In genomic region chr3:125678924-125679323, GRCm38 (mm10) we compare ENCODE assay signal across 9 mouse cellular contexts.
DNase-seq lines count a peak whose midpoint lies in the region; ATAC-seq lines count a peak whose summit lies in the region.
"Had no signal": no experiment of that assay in that cellular context is flagged by ENCODE, and none has a peak within 500 bp of the region (broad histone marks: within the 10 kb centered on the region; RNA-seq: fewer than 3 reads in every experiment).

No protein-coding gene starts in this region.

- 46% methylated on average over 9 of the region's 9 CpGs for WGBS in forebrain, embryonic 13.5 days
- WGBS in heart, embryonic 10.5 days, result 82% methylated on average over 9 of the region's 9 CpGs

- H3K27me3 ChIP-seq in forebrain, embryonic 13.5 days, result no peaks in the 10 kb centered on the region
- no peaks in the 10 kb centered on the region for H3K27me3 ChIP-seq in heart, embryonic 10.5 days (ENCODE audit: insufficient read depth, poor library complexity, severe bottlenecking)

- H3K4me3 ChIP-seq in forebrain, embryonic 13.5 days, result no peak overlapping the region
- no peak overlapping the region for H3K4me3 ChIP-seq in heart, embryonic 10.5 days

- H3K4me1 ChIP-seq in forebrain, embryonic 13.5 days, result peaks cover 17% of the 10 kb centered on the region
- no peaks in the 10 kb centered on the region for H3K4me1 ChIP-seq in heart, embryonic 10.5 days

- H3K36me3 ChIP-seq in forebrain, embryonic 13.5 days (ENCODE audit: poor library complexity, severe bottlenecking), result no peaks in the 10 kb centered on the region
- H3K36me3 ChIP-seq in heart, embryonic 10.5 days, result no peaks in the 10 kb centered on the region

- no peak overlapping the region for H3K27ac ChIP-seq in forebrain, embryonic 13.5 days
- H3K27ac ChIP-seq in heart, embryonic 10.5 days, result no peak overlapping the region

- peak; percentile 95 for ATAC-seq in forebrain, embryonic 13.5 days

- H3K9ac ChIP-seq in forebrain, embryonic 13.5 days, result no peak overlapping the region

- H3K4me2 ChIP-seq in forebrain, embryonic 13.5 days, result peak overlapping the region; percentile 31

- intact Hi-C loops in left cerebral cortex, postnatal 10 days (cut with DNase I), result no loop called here

- H3K9me3 ChIP-seq in forebrain, embryonic 13.5 days (replicated peaks), result no peaks in the 10 kb centered on the region
- no peaks in the 10 kb centered on the region for H3K9me3 ChIP-seq in heart, embryonic 10.5 days

- DNase-seq in kidney, postnatal 10 days, result peak; percentile 5
- DNase-seq in kidney, adult 8-10 months, result no peak
- DNase-seq in left cerebral cortex, postnatal 10 days (ENCODE audit: extremely low spot score in 1 of 2, low spot score in 2 of 2), result peak; percentile 1 to 17
- DNase-seq in retina, postnatal 1 day, result peak; percentile 67
- no peak for DNase-seq in adrenal gland, postnatal 14 days
- no peak for DNase-seq in heart, embryonic 10.5 days (ENCODE audit: low spot score)
- no peak for DNase-seq in thymus, postnatal 0 days (ENCODE audit: low spot score)
- DNase-seq: gastrocnemius, postnatal 25 days had no signal

Comparison
In these comparisons a context has a peak if more than half of its experiments do, and no peak if none do; other contexts are left out.
1. DNase-seq: peak in kidney, postnatal 10 days (single experiment), left cerebral cortex, postnatal 10 days (2 of 2) and retina, postnatal 1 day (single experiment); none in kidney, adult 8-10 months (0 of 2), adrenal gland, postnatal 14 days (single experiment), heart, embryonic 10.5 days (single experiment) and thymus, postnatal 0 days (single experiment).